In genomic region chr1:137644601-137645040, GRCm38 (mm10) we compare ENCODE assay signal across 11 mouse cellular contexts.
A peak's percentile ranks its signal among the peaks of the same experiment; 100 is the strongest.
DNase-seq lines count a peak whose midpoint lies in the region; ATAC-seq and TF ChIP-seq lines count a peak whose summit lies in the region.
"Had no signal": no experiment of that assay in that cellular context is flagged by ENCODE, and none has a peak within 500 bp of the region (broad histone marks: within the 10 kb centered on the region; RNA-seq: fewer than 3 reads in every experiment).

No protein-coding gene starts in this region.

- TF ChIP-seq POLR2A in heart, adult 2 months (IDR thresholded peaks at IDR 0.05; ENCODE audit: insufficient read depth, low read depth, low read length): no peak

- 76% methylated on average over 6 of the region's 6 CpGs for WGBS in heart, embryonic 10.5 days
- WGBS in heart, adult 2 months: 21% methylated on average over 6 of the region's 6 CpGs
- 67% methylated on average over 6 of the region's 6 CpGs for WGBS in liver, embryonic 11.5 days

- peak; percentile 96 for DNase-seq in heart, adult 11 months
- no peak for DNase-seq in heart, embryonic 10.5 days (ENCODE audit: low spot score)
- DNase-seq in heart, adult 2 months: peak in 1 of 2 experiments; percentile 36
- DNase-seq in heart, postnatal 4 days: peak; percentile 30
- peak; percentile 14 to 39 for DNase-seq in kidney, postnatal 4 days
- no peak for DNase-seq in thymus, postnatal 36 days
- no peak for DNase-seq in liver, embryonic 11.5 days (ENCODE audit: low spot score)
- no peak for DNase-seq in layer of hippocampus, adult 8-10 months (ENCODE audit: low spot score in 2 of 2)
- DNase-seq: embryo, embryonic 11 days; layer of hippocampus, adult 9-11 months had no signal

- no peaks in the 10 kb centered on the region for H3K79me2 ChIP-seq in heart, adult 2 months (replicated peaks; ENCODE audit: control insufficient read depth, insufficient read depth, low read length)

- H3K4me3 ChIP-seq in heart, embryonic 10.5 days: no peak overlapping the region
- H3K4me3 ChIP-seq in heart, adult 2 months: no peak overlapping the region
- no peak overlapping the region for H3K4me3 ChIP-seq in liver, embryonic 11.5 days (ENCODE audit: low read depth, low read length)

- H3K27me3 ChIP-seq in heart, embryonic 10.5 days (ENCODE audit: insufficient read depth, poor library complexity, severe bottlenecking): no peaks in the 10 kb centered on the region
- no peaks in the 10 kb centered on the region for H3K27me3 ChIP-seq in heart, adult 2 months (ENCODE audit: control insufficient read depth, insufficient read depth, low read length)
- no peaks in the 10 kb centered on the region for H3K27me3 ChIP-seq in liver, embryonic 11.5 days (replicated peaks; ENCODE audit: control insufficient read depth, insufficient read depth, low read length)

- H3K4me1 ChIP-seq in heart, embryonic 10.5 days: no peaks in the 10 kb centered on the region
- peaks cover 6% of the 10 kb centered on the region; the same call in 1 of the 2 replicates for H3K4me1 ChIP-seq in heart, adult 2 months (ENCODE audit: control insufficient read depth, insufficient read depth, low read length)
- H3K4me1 ChIP-seq in liver, embryonic 11.5 days (replicated peaks; ENCODE audit: control insufficient read depth, insufficient read depth, low read length): no peaks in the 10 kb centered on the region

- H3K9me3 ChIP-seq in heart, embryonic 10.5 days: no peaks in the 10 kb centered on the region
- no peaks in the 10 kb centered on the region for H3K9me3 ChIP-seq in liver, embryonic 11.5 days (ENCODE audit: control insufficient read depth, low read length)

- no peak overlapping the region for H3K4me2 ChIP-seq in liver, embryonic 11.5 days

- 0 out of 2 replicates have a peak, but pooled peaks have one; percentile 15 for TF ChIP-seq EP300 in heart, adult 2 months (IDR thresholded peaks at IDR 0.05; ENCODE audit: insufficient read depth, low read depth, low read length)

- no peaks in the 10 kb centered on the region for H3K36me3 ChIP-seq in heart, embryonic 10.5 days
- H3K36me3 ChIP-seq in heart, adult 2 months (ENCODE audit: control insufficient read depth, insufficient read depth, low read length): no peaks in the 10 kb centered on the region
- no peaks in the 10 kb centered on the region for H3K36me3 ChIP-seq in liver, embryonic 11.5 days (ENCODE audit: control insufficient read depth, insufficient read depth, low read length)

- TF ChIP-seq CTCF in heart, adult 2 months (IDR thresholded peaks at IDR 0.05): no peak

- no peak overlapping the region for H3K27ac ChIP-seq in heart, embryonic 10.5 days
- H3K27ac ChIP-seq in heart, adult 2 months: peak overlapping the region; percentile 23; the same call in 1 of the 2 replicates
- H3K27ac ChIP-seq in liver, embryonic 11.5 days (ENCODE audit: low read depth, low read length): no peak overlapping the region
- H3K27ac ChIP-seq: liver, embryonic 14.5 days had no signal

- intact Hi-C loops in heart, adult 2 months (cut with DNase I): loop anchor here (5.0 kb wide), 1 partner anchor 52 kb away; no protein-coding TSS in a partner anchor

- H3K9ac ChIP-seq in heart, adult 2 months (ENCODE audit: low read depth, low read length): no peak overlapping the region
- no peak overlapping the region for H3K9ac ChIP-seq in liver, embryonic 11.5 days (ENCODE audit: low read depth, low read length)
- H3K9ac ChIP-seq: liver, embryonic 14.5 days had no signal

- ATAC-seq in liver, embryonic 11.5 days (replicated peaks; ENCODE audit: low FRiP score): no peak

Comparison
In these comparisons a context has a peak if more than half of its experiments do, and no peak if none do; other contexts are left out.
1. DNase-seq: peak in heart, adult 11 months (single experiment), heart, postnatal 4 days (single experiment) and kidney, postnatal 4 days (2 of 2); none in heart, embryonic 10.5 days (single experiment), thymus, postnatal 36 days (0 of 2), liver, embryonic 11.5 days (single experiment) and layer of hippocampus, adult 8-10 months (0 of 2).